Comparison of ENCODE assay signal across 9 mouse cellular contexts in genomic region chr6:34277665-34278064, GRCm38 (mm10). TPM values are rescaled to one million over a fixed set of nuclear protein-coding genes. Genes with fewer than 3 reads are reported as not detected.
DNase-seq lines count a peak whose midpoint lies in the region; ATAC-seq lines count a peak whose summit lies in the region.
"Had no signal": no experiment of that assay in that cellular context is flagged by ENCODE, and none has a peak within 500 bp of the region (broad histone marks: within the 10 kb centered on the region; RNA-seq: fewer than 3 reads in every experiment).

No protein-coding gene starts in this region.

- DNase-seq in cerebellum, adult 11 months: peak; percentile 19
- DNase-seq in urinary bladder, postnatal 14 days (ENCODE audit: low spot score): peak; percentile 53
- DNase-seq in urinary bladder, adult 18-20 months (ENCODE audit: low spot score in 2 of 2): no peak
- peak; percentile 53 for DNase-seq in embryo, embryonic 9.5 days (ENCODE audit: extremely low spot score)
- DNase-seq in hindlimb bud, embryonic 11.5 days (ENCODE audit: extremely low spot score, low read depth, low spot score): peak; percentile 54
- peak; percentile 52 for DNase-seq in limb, embryonic 11.5 days (ENCODE audit: low spot score)
- peak; percentile 44 for DNase-seq in right cerebral cortex, postnatal 14 days
- DNase-seq: liver, embryonic 13.5 days had no signal

- H3K4me1 ChIP-seq in limb, embryonic 11.5 days (ENCODE audit: control insufficient read depth, insufficient read depth, low read length): no peaks in the 10 kb centered on the region
- H3K4me1 ChIP-seq: liver, embryonic 13.5 days had no signal

- H3K9ac ChIP-seq in limb, embryonic 11.5 days (ENCODE audit: low read length): no peak overlapping the region
- H3K9ac ChIP-seq: liver, embryonic 13.5 days had no signal

- no peak overlapping the region for H3K4me3 ChIP-seq in limb, embryonic 11.5 days (ENCODE audit: low read depth, low read length)
- H3K4me3 ChIP-seq: liver, embryonic 13.5 days had no signal

- WGBS in limb, embryonic 11.5 days: 23% methylated on average over 9 of the region's 9 CpGs

- H3K4me2 ChIP-seq in limb, embryonic 11.5 days (ENCODE audit: low read depth, severe bottlenecking): no peak overlapping the region
- H3K4me2 ChIP-seq: liver, embryonic 13.5 days had no signal

- H3K27ac ChIP-seq in limb, embryonic 11.5 days (replicated peaks; ENCODE audit: low read depth, low read length): no peak overlapping the region
- H3K27ac ChIP-seq: liver, embryonic 13.5 days had no signal

- no peak for ATAC-seq in cerebellum, adult (ENCODE audit: insufficient number of reproducible peaks, low FRiP score, low TSS enrichment)
- ATAC-seq in limb, embryonic 11.5 days (ENCODE audit: insufficient number of reproducible peaks, low FRiP score, low TSS enrichment, low read depth): no peak

- no peaks in the 10 kb centered on the region for H3K36me3 ChIP-seq in limb, embryonic 11.5 days (ENCODE audit: control insufficient read depth, insufficient read depth, low read length)
- H3K36me3 ChIP-seq: liver, embryonic 13.5 days had no signal

- no peaks in the 10 kb centered on the region for H3K9me3 ChIP-seq in limb, embryonic 11.5 days (ENCODE audit: control insufficient read depth, low read length)
- H3K9me3 ChIP-seq: liver, embryonic 13.5 days had no signal

- no peaks in the 10 kb centered on the region for H3K27me3 ChIP-seq in limb, embryonic 11.5 days (ENCODE audit: control insufficient read depth, insufficient read depth, low read length)
- H3K27me3 ChIP-seq: liver, embryonic 13.5 days had no signal

RNA-seq across cellular contexts. Expression of gene Akr1b3, which starts 39.6 kb away (rescaled TPM):
- 217 and 219 TPM in 2 replicates for polyA plus RNA-seq in limb, embryonic 11.5 days (2014; fragmentation: Nextera tagmentation; extraction: Ambion mirVana)

Comparison
In these comparisons a context has a peak if more than half of its experiments do, and no peak if none do; other contexts are left out.
1. DNase-seq: peak in cerebellum, adult 11 months (single experiment), urinary bladder, postnatal 14 days (single experiment), embryo, embryonic 9.5 days (single experiment), hindlimb bud, embryonic 11.5 days (single experiment), limb, embryonic 11.5 days (single experiment) and right cerebral cortex, postnatal 14 days (single experiment); none in urinary bladder, adult 18-20 months (0 of 2).